Mouse (Mus musculus) forebrain, embryonic 10.5 days (tissue): ENCODE measurements around the gene Arpc4. TPM values are rescaled to one million over a fixed set of nuclear protein-coding genes. Genes with fewer than 3 reads are reported as not detected.

Source experiments
- DNase-seq: peaks from one replicate; pipeline ENCODE4 v3.0.0-alpha.2; 2017; ENCODE audit warnings: low spot score; ENCODE audit errors: extremely low spot score
- H3K27ac ChIP-seq: fragments of 300-500 bp; sonication (generic); 2 replicates; pipeline ENCODE4 v1.5.1; 2016; ENCODE audit warnings: mild to moderate bottlenecking
- H3K27me3 ChIP-seq: fragments of 300-500 bp; sonication (generic); 2 replicates; pipeline ENCODE4 v1.6.1; 2016; ENCODE audit warnings: mild to moderate bottlenecking; ENCODE audit not compliant: poor library complexity, severe bottlenecking
- H3K36me3 ChIP-seq: fragments of 300-500 bp; sonication (generic); replicated peaks from 2 replicates; pipeline ENCODE4 v1.6.1; 2016; ENCODE audit warnings: mild to moderate bottlenecking, moderate library complexity
- H3K4me1 ChIP-seq: fragments of 300-500 bp; sonication (generic); 2 replicates; pipeline ENCODE4 v1.6.1; 2016
- H3K4me3 ChIP-seq: fragments of 300-500 bp; sonication (generic); 2 replicates; pipeline ENCODE4 v1.5.1; 2016; ENCODE audit warnings: mild to moderate bottlenecking, moderate library complexity
- H3K9me3 ChIP-seq: fragments of 300-500 bp; sonication (generic); 2 replicates; pipeline ENCODE4 v1.6.1; 2016; ENCODE audit warnings: mild to moderate bottlenecking, moderate library complexity
- whole genome bisulfite sequencing: fragments of 180-500 bp; shearing (Covaris S2); methylation state at CpG from one replicate; pipeline ENCODE4 v1.1.7; 2016; 5-methylcytosine and 5-hydroxymethylcytosine counted together
- polyA plus RNA-seq: library from polyadenylated mRNA; unstranded; fragments of >200 nt; fragmentation: Nextera tagmentation; extraction: Ambion mirVana; gene quantifications from 2 replicates; pipeline ENCODE4 v1.2.1, GENCODE M21; 2016

Arpc4 gene
- polyA plus RNA-seq, 1 experiment from 2014 or later = 366 TPM

GRCm38 (mm10) chr6:113424187-113424586 lies 46.3 kb downstream of the Arpc4 start:
- Histone ChIP-seq H3K4me3 (no peak overlapping the region), H3K27me3 (no peaks in the 10 kb centered on the region), H3K27ac (no peak overlapping the region), H3K36me3 (no peaks in the 10 kb centered on the region), H3K4me1 (peaks cover 4% of the 10 kb centered on the region), H3K9me3 (0 out of 2 replicates have a peak, but pooled peaks cover 4% of the 10 kb centered on the region)
- no peak for DNase-seq
- 90% methylated on average over 7 of the region's 7 CpGs for WGBS

GRCm38 (mm10) chr6:113426696-113427095 lies 48.8 kb downstream of the Arpc4 start:
- Histone ChIP-seq H3K27ac (no peak overlapping the region), H3K36me3 (no peaks in the 10 kb centered on the region), H3K27me3 (no peaks in the 10 kb centered on the region), H3K9me3 (0 out of 2 replicates have a peak, but pooled peaks cover 4% of the 10 kb centered on the region), H3K4me3 (no peak overlapping the region), H3K4me1 (no peaks in the 10 kb centered on the region)
- 91% methylated on average over 4 of the region's 4 CpGs for WGBS
- DNase-seq = no peak

- Histone ChIP-seq H3K4me3 (no peak overlapping the region), H3K27ac (no peak overlapping the region), H3K4me1 (no peaks in the 10 kb centered on the region), H3K9me3 (0 out of 2 replicates have a peak, but pooled peaks cover 4% of the 10 kb centered on the region), H3K27me3 (no peaks in the 10 kb centered on the region), H3K36me3 (no peaks in the 10 kb centered on the region)
- WGBS = 64% methylated on average over 3 of the region's 3 CpGs
- DNase-seq = peak; percentile 40
Measured at GRCm38 (mm10) chr6:113427397-113427796, 49.5 kb downstream of the Arpc4 start.

- no peak overlapping the region for H3K4me3 ChIP-seq
- no peaks in the 10 kb centered on the region for H3K36me3 ChIP-seq
- no peak for DNase-seq
- 93% methylated on average over 16 of the region's 16 CpGs for WGBS
- no peaks in the 10 kb centered on the region for H3K4me1 ChIP-seq
- H3K9me3 ChIP-seq = 0 out of 2 replicates have a peak, but pooled peaks cover 4% of the 10 kb centered on the region
- H3K27ac ChIP-seq = no peak overlapping the region
- H3K27me3 ChIP-seq = no peaks in the 10 kb centered on the region
Measured at GRCm38 (mm10) chr6:113428006-113428405, 50.1 kb downstream of the Arpc4 start.

- H3K36me3 ChIP-seq = no peaks in the 10 kb centered on the region
- H3K27ac ChIP-seq = no peak overlapping the region
- WGBS = 80% methylated on average over 3 of the region's 3 CpGs
- 0 out of 2 replicates have a peak, but pooled peaks cover 4% of the 10 kb centered on the region for H3K9me3 ChIP-seq
- H3K4me3 ChIP-seq = no peak overlapping the region
- no peaks in the 10 kb centered on the region for H3K4me1 ChIP-seq
- DNase-seq = no peak
- H3K27me3 ChIP-seq = no peaks in the 10 kb centered on the region
Measured at GRCm38 (mm10) chr6:113429965-113430364, 52.0 kb downstream of the Arpc4 start.

- Histone ChIP-seq H3K36me3 (no peaks in the 10 kb centered on the region), H3K27ac (no peak overlapping the region), H3K9me3 (0 out of 2 replicates have a peak, but pooled peaks cover 4% of the 10 kb centered on the region), H3K27me3 (no peaks in the 10 kb centered on the region), H3K4me3 (no peak overlapping the region), H3K4me1 (no peaks in the 10 kb centered on the region)
- WGBS = 74% methylated on average over 3 of the region's 3 CpGs
- DNase-seq = no peak
Measured at GRCm38 (mm10) chr6:113430846-113431245, 52.9 kb downstream of the Arpc4 start.

GRCm38 (mm10) chr6:113431801-113432200 lies 53.9 kb downstream of the Arpc4 start:
- Histone ChIP-seq H3K9me3 (0 out of 2 replicates have a peak, but pooled peaks cover 4% of the 10 kb centered on the region), H3K4me1 (no peaks in the 10 kb centered on the region), H3K36me3 (no peaks in the 10 kb centered on the region), H3K27me3 (no peaks in the 10 kb centered on the region), H3K27ac (no peak overlapping the region), H3K4me3 (no peak overlapping the region)
- WGBS = 76% methylated on average over 3 of the region's 3 CpGs
- DNase-seq = no peak

GRCm38 (mm10) chr6:113433661-113434060 lies 55.7 kb downstream of the Arpc4 start:
- no peaks in the 10 kb centered on the region for H3K36me3 ChIP-seq
- H3K4me3 ChIP-seq = no peak overlapping the region
- H3K27me3 ChIP-seq = no peaks in the 10 kb centered on the region
- WGBS = 89% methylated on average over 3 of the region's 3 CpGs
- H3K4me1 ChIP-seq = no peaks in the 10 kb centered on the region
- H3K27ac ChIP-seq = no peak overlapping the region
- H3K9me3 ChIP-seq = no peaks in the 10 kb centered on the region
- DNase-seq = no peak

- DNase-seq = no peak
- no peak overlapping the region for H3K4me3 ChIP-seq
- no peaks in the 10 kb centered on the region for H3K9me3 ChIP-seq
- no peaks in the 10 kb centered on the region for H3K27me3 ChIP-seq
- H3K27ac ChIP-seq = 0 out of 2 replicates have a peak overlapping the region, but pooled peaks have one; percentile 4
- WGBS = 76% methylated on average over 7 of the region's 7 CpGs
- H3K36me3 ChIP-seq = no peaks in the 10 kb centered on the region
- H3K4me1 ChIP-seq = no peaks in the 10 kb centered on the region
Measured at GRCm38 (mm10) chr6:113434691-113435090, 56.8 kb downstream of the Arpc4 start.

- 82% methylated on average over 9 of the region's 9 CpGs for WGBS
- DNase-seq = no peak
- no peaks in the 10 kb centered on the region for H3K27me3 ChIP-seq
- H3K4me1 ChIP-seq = no peaks in the 10 kb centered on the region
- no peak within 1 kb of the TSS for H3K4me3 ChIP-seq
- no peaks in the 10 kb centered on the region for H3K9me3 ChIP-seq
- no peaks in the 10 kb centered on the region for H3K36me3 ChIP-seq
- 0 out of 2 replicates have a peak within 1 kb of the TSS, but pooled peaks have one; percentile 4 for H3K27ac ChIP-seq
Measured at GRCm38 (mm10) chr6:113435664-113436205, 57.8 kb downstream of the Arpc4 start, which contains the start of gene Cidec. Cidec (minus strand) TSS chr6:113435760.

- Histone ChIP-seq H3K36me3 (no peaks in the 10 kb centered on the region), H3K9me3 (no peaks in the 10 kb centered on the region), H3K4me3 (no peak overlapping the region), H3K27me3 (no peaks in the 10 kb centered on the region), H3K27ac (no peak overlapping the region), H3K4me1 (peaks cover 2% of the 10 kb centered on the region; the same call in 1 of the 2 replicates)
- DNase-seq = no peak
- 81% methylated on average over 12 of the region's 12 CpGs for WGBS
Measured at GRCm38 (mm10) chr6:113437135-113437534, 59.2 kb downstream of the Arpc4 start.

- H3K9me3 ChIP-seq = no peaks in the 10 kb centered on the region
- 71% methylated on average over 12 of the region's 12 CpGs for WGBS
- H3K4me1 ChIP-seq = peaks cover 15% of the 10 kb centered on the region
- H3K36me3 ChIP-seq = no peaks in the 10 kb centered on the region
- no peaks in the 10 kb centered on the region for H3K27me3 ChIP-seq
- no peak for DNase-seq
- H3K4me3 ChIP-seq = no peak overlapping the region
- H3K27ac ChIP-seq = no peak overlapping the region
Measured at GRCm38 (mm10) chr6:113438721-113439430, 61.0 kb downstream of the Arpc4 start.
